Mouse (Mus musculus) ovary, adult 18-20 months (tissue): Measurements from ENCODE around the gene Cog1.
A peak's percentile ranks its signal among the peaks of the same experiment; 100 is the strongest.

Experiments used
- DNase-seq: peaks from one replicate; pipeline ENCODE4 v3.0.0; 2022; ENCODE audit warnings: low spot score, mixed read lengths

Cog1 gene

DNA sequence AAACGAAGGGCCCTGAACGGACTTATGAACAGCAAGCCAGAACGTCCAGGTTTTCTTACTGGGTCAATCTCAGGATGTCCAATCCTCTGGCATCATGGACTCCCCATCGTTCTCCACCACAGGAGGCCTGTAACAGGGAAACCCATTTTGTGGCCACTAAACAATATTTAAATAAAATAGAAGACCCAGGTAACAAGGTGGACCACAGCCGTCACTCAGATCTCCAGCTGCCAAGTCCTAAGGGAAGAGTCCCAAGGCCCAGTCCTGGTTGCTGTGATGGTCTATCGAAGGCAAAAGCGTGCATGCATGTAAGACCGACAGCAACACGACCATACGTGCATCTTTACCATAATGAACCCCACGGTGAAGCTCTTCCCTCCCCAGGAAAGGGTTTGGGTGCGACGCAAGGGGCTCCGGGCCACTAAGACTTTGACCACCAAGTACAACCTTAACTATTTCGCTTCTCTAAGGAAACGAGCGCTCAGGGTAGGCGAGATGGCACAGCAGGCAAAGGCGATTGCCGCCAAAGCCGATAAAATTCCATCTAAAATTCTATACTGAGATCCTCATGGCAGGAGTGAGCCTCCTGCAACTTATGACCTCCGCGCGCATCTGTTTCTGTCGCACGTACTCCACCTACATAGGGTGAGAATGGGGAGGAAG, at the start of gene Cog1:
Gene Cog1, plus strand, starts transcription at position 480 of the 663 bp plus-strand sequence.
- DNase-seq = no peak

DNA sequence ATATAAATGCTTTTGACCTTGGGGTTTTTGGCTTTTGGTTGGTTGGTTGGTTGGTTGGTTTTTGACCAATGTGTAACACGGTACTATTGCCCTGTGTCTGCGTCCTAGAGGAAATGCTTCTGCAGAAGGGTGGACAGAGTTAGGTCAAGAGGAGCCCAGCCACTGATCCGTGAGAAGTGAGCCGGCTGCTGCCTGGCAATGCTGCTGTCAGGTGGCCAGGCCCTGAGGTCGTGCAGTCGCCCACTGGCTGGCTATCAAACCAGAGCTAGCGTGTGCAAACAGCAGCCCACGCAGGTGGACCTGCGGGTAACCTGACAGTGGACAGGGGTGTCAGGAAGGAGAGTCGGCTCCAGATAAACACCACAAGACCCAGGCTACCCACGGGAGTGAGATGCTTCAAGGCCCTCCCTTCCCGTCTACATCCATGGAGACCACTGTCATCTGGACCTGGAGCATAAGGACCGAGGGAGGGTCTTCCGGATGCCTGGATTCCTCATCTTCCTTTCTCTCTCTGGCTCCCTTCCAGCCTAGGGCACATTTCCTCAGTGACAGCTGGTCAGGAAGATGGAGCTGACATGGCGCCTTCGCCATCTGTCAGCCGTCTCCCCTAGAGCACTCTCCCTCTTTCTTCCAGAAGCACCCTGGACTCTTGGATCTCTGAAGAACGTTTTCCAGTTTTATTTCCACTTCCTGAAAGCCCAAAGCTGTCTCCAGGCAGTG, 48.3 kb upstream of the Cog1 start:
- DNase-seq = no peak

DNA sequence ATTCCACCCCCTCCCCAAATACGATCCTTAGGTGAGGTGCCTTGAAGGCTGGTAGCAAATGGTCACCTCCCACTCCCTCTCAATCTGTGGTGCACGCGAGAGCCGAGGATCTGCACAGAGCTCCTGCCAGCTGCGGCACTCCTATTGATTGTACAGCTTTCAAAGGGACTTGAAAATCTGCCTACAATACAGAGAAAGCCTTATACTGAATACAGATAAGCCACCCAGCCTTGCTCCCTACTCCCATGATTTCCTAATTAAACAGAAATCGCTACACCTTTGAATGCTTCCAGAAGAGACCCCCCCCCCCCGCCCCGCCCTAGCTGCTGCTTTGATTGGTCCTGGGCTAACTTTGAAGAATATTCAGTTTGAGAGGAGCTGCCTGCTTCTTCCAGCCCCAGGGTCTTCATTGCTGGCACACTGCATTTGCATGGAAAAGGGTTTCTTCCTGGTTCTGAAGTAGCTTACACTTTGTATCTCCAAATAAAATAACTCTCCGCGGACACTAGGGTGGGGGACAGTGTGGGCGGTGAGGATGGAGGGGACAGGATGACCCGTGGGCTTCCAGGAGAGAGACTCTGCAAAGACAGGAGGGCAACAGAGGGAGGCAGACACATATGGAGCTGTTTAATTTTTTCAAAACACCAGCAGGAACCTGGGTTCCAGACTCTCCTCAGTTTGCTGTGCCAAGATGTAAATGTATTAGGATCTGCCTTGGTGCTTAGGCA, 47.2 kb upstream of the Cog1 start:
- no peak for DNase-seq

DNA sequence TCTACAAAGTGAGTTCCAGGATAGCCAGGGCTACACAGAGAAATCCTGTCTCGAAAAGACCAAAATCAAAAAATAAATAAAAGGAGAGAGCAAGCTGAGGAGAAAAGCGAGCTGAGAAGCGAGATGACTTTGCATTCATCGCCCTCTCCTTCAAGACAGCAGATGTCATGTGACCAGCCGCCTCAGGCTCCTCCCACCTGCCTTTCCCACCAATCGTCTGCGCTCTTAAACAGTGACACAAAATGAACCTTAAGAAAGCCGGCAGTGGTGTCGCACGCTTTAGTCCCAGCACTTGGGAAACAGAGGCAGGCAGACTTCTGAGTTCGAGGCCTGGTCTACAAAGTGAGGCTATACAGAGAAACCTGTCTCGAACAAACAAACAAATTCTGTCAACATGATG, 41.4 kb upstream of the Cog1 start:
- no peak for DNase-seq

DNA sequence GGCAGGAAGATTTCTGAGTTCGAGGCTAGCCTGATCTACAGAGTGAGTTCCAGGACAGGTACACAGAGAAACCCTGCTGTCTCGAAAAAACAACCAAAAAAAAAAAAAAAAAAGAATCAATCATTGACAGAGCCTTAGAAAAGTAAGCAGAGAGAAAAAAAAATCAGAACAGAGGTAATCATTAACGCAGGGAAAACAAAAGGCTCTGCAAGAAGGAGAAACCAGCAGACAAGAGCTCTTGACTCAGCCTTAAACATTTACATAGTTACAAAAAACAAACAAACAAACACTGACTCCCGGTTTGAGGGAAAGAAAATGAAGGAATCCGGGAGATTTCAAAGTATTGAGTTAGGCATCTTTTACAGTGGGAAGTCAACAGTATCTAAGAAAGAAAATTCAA, 39.4 kb upstream of the Cog1 start:
- no peak for DNase-seq

DNA sequence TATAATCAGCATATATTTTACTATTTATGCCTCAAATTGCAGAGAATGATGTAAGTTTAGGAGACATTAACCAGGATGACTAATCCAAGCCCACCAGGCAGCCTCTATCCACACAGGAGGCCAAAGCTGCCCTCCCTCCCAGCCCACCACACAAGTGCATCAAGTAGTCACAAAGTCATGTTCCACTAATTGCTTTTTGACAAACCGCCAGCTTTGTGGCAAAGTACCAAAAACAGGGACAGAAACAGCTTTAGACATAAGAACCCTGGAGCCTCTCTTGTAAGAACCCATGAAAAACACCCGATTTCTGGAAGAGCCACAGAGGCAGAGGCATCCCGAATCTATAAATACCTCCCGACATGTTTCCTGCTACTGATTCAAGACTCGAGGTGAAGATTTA, 38.7 kb upstream of the Cog1 start:
- DNase-seq = no peak

DNA sequence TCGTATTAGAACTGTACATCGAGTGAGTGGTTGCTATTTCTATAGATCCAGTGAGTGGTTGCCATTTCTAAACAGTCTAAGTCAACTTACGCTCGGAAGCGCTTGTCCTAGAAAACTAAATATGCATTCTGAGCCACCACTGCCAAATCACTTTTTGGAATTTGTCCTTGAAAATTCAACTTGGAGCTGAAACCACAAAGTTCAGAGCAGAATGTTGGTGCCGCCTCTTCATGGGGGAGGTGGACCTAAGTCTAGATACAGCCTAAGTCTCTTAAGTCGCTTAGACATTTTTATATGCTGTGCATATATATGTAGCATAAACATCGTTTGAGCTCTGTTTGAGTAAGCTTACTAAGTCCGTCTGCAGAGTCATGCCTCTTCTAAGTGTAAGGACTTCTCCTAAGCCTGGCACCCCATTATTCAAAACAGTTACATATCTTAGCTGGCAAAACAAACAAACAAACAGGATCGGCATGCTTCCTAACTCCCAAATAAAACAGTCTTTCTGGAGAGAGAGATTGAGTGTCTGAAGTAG, 37.8 kb upstream of the Cog1 start:
- DNase-seq = peak; percentile 23

DNA sequence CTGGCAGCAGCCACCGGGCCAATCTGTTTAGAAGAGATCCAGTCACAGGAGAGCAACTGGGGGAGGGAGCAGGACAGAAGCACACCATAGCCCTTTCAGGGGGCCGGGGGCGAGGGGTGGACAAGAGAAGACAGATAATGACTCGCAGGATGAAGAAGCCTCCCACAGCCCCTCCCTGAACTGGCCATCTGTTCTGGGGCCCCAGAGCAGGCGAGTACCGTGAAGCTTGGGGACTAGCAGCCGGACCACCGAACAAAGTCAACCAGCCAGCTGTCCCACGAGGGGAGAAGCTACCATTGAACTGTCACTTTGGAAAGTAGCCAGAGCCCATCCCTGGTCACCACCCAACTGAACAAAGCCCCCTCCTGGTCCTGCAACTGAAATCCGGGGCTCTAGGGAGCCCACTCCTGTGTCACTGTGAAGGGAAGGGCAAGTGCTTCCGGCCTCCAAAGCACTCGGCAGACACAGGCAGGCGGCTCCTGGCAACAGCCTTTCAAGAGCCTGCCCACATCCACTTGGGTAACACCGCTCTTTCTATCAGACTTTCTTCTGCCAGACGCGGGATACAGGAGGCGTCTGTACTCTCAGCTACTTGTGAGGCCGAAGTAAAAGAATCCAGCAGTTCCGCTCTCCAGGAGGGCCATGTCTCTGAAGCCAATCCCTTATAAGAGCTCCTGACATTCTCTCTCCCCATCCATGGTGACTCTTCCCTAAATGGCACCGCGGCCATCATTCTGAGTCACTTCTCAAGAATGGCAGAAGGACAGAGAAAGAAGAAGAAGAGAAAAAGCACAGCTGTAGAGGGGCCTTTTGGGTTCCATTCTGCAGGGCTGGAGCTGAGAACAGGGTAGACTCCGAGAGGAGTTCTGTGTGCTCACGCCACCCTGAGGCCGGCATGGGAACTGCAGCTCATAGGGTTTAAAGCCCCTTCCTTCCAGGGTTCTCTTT, 37.0 kb upstream of the Cog1 start:
- no peak for DNase-seq

DNA sequence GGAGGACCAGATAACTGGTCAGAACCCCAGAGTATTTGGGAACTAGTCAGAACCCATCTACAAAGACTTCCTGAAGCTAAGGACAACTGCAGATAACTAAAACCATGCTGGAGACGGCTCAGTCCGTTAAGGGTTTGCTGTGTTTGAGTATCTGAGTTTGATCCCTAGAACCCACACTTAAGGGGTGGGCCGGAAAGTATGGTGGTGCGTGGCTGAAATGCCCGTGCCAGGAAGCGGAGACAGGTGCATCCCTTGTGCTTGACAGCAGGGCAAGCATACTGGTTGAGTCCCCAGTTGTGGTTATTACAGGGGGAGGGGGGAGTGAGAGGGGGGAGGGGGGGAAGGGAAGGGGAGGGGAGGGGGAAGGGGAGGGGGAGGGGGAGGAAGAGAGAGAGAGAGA, 34.5 kb upstream of the Cog1 start:
- DNase-seq = no peak

DNA sequence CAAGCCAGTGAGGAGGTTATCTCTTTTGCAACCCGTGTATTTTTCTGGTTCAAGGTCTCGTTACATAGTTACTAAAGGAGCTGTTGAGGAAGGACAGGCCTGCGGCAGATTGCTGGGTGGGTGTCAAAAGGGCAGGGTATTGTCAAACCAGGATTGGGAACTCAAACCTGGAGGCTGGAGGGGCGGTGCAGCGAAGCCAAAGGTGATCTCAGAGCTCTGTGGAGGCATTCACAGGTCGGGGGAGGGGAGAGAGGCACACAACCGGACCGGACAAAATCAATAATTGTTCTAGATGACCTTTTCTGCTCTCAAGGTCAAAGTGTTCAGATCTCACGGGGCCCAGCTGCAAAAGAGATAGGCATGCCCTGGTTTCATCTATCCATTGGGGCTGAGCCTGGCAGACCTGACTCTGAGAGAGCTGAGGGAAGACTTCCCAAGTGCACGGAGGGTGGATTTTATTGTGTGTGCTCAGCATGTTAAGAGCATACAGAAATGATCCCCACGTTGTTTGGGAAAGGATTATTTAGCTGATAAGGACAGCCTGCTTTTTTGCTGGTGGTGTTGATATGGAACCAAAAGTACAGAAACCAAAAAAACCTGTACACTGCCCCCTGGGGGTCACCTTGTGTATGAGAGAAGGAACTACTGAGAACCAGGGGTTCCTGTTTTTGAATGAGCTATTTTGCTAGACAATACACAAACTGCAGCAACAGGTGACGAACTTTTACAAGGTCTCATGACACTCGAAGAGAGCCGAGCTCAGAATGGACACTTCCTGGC, 31.6 kb upstream of the Cog1 start:
- no peak for DNase-seq

DNA sequence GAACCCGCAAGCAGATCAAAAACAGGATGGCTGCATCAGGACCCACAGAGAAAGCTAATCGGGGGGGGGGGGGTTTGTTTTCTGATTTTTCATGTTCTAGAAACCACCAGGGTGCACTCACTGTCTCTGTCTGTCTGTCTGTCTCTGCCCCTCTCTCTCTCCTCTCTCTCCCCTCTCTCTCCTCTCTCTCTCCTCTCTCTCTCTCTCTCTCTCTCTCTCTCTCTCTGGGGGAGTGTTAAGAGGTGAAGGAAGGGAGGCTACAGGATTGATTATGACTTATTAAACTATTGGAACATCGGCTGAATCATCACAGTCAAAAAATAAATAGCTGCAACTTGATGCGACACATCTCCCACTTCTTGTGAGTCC, 30.7 kb upstream of the Cog1 start:
- no peak for DNase-seq

DNA sequence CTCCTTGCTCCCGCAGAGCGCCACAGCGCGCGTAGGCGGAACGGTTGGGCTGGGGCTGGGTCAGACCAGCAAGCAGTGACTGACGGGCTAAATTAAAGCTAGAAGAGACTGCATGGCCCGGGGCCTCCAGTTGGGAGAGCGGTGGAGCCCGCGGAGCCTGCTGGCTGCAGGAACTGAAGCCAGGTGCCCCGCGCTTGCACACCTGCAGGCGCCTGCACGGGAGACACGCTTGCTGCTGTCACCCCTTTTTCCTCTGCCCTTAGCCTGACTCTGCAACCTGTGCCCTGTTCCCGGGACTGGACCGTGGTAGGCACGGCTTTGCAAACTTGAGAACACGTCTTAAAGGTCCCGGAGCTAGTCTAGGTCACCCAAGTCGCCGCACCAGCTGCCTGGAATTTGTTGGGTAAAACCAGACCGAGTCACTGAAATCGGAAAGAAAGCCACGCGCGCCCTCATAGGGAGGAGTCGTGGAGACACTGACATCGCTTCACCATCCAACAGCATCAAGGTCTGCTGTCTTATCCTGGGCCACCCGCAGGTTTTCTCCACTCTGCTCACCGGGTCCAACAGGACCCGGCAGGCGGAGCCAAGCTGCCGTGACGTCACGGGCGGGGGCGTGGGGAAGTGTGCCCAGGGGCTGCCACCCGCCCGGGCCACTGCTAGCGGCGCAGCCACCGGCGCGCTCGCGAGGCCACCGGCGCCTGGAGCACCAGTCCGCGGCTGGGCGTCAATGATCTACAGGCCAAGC, 30.1 kb upstream of the Cog1 start, which contains the start of gene Sstr2:
Gene Sstr2, plus strand, starts transcription at position 671 of the 748 bp plus-strand sequence.
- peak; percentile 40 for DNase-seq

DNA sequence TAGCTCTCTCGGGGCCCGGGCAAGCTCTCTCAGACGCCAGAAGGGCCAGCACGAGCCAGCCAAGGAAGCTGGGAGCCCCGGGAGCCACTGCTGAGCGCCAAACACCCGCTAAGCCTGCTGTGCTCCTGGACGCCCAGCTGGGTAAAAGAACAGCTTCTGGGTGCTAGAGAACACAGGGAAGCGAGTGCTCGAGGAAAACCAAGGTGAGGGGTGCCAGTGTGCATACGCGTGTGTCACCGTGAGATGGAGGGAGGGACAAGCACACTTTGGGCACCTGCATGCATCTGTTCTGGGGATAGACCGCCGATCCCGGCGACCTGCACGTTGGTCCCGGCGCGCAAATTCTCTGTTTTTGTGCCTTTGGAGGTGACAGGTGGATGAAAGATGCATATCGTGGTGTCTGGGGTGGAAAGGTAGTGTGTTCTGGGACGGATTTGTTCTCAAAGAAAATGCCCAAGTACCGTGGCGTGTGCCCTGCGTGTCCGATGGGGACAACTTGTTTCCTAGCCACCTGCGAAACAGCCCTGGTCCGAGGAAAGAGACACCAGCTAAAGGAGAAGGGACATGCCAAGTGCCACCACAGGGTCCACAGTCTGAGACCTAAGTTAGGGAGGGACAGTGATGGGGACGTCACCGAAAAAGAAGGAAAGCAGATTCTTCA, 29.4 kb upstream of the Cog1 start:
- no peak for DNase-seq

DNA sequence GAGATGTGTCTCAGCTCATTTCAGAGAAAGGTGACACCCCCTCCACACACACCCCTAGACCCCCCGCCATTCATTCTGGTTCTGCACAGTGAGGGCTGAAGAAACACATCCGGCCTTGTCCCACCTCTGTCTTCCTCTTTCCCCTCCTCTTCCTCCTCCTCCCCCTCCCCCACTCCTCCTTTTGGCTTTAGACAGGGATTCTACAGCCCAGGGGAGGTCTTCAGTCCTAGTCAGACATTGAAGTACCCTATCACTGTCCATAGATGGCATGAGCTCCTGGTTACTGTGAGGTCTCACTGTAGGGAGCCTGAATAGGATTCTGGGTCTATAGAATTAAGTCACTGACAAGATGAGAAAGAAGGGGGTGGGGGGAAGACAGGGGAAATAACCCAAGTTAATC, 28.0 kb upstream of the Cog1 start:
- no peak for DNase-seq

DNA sequence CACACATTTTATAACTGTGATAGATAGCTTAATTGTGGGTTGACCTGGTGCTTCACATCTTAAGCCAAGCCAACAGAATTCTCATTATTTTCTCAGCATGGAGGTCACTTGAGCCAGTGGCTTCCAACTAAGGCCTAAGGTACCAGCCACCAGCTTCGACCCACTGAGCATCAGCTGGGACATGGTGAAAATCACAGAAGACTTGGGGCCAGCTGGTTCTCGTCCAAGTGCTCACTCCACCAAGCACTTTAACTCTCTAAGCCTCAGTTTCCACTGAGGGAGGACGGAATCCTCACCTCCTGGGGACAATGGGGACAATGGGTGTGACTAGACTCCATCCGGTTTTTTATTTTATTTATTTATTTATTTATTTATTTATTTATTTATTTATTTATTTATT, 26.9 kb upstream of the Cog1 start:
- DNase-seq = no peak

DNA sequence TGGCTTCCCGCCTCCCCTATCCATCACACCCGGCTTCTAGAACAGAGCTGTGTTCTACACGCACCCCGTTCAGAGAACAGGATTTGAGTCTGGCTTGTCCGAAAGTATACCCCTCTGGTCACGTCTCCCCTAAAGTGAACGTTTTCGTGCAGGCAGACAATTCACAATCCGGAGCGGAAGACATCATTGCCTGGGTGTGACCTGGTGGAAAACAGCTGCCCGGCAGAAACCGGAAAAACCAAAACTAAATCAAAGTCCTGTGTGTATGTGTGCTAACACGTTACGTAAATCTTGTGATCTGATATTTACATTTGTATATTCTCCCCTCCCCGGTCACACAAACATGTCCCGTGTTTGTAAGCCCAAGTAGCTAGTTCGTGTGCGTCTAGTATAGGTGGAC, 23.5 kb upstream of the Cog1 start:
- no peak for DNase-seq

DNA sequence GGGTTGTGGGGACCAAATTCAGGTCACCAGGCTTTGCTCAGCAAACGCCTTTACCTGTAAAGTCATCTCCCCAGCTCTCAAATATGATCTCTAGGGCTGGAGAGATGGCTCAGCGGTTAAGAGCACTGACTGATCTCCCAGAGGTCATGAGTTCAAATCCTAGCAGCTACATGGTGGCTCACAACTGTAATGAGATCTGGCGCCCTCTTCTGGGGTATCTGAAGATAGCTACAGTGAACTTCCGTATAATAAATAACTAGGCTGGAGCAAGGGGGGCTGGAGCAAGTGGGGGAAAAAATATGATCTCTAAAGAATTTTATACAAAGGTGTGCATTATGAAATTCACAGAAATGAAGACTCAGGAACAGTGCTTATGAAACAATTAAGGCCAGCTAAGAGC, 21.2 kb upstream of the Cog1 start:
- DNase-seq = no peak

DNA sequence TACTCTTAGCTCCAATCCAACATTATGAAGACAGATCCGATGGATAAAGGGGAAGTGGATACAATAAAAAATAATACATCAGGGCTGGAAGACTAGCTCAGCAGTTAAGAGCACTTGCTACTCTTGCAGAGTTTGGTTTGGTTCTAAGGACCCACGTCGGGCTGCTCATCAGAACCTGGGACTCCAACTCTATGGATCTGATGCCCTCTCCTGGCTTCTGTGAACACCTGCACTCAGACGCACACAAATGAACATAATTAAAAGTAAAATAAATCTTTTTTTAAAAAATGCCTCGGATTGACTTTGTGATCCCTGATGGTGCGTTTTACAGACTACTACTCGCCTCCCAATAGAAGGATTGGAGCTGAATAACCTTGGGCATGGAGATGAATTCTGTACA, 18.3 kb upstream of the Cog1 start:
- no peak for DNase-seq

DNA sequence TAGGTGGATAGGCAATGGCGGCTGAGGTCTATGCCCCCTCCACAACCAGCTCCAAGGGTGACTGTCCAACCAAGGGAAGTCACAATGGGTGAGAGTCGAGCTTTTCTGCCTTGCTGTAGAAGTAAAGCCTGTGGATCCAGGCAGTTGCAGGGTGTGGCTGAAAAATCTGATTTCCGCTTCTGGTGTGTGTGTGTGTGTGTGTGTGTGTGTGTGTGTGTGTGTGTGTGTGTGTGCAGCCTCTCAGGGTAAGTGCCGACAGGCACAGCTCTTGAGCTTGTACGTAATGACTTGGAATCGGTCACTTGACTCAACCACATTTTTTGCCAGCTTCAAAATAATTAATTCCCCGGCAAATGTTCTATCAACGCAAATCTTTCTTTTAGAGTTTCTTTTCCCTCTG, 17.7 kb upstream of the Cog1 start:
- no peak for DNase-seq

DNA sequence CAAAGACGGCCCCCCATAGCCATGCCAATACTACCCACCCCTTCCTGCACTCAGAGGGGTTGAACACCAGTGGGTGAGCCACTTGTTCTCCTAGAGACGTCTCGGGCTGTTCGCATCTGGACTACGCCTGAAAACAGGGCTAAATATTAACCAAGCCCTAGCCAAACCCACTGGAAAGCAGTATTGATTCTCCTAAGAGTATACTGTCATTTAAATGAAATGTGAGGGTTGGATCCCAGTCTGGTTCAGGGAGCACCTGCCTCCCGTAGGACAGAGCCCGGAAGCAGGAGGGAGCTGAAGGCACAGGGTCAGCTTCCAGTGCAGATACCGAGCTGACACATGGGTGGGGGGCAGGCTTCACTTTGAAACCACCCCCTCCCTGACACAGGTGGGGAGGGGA, 17.1 kb upstream of the Cog1 start:
- DNase-seq = no peak
